Mouse (Mus musculus) E14TG2a.4 (cell line): ENCODE measurements around the gene 4933416C03Rik.

ENCODE experiments used
- CTCF ChIP-seq: conservative IDR thresholded peaks from 2 replicates; pipeline ENCODE4 v1.5.1; 2014; ENCODE audit warnings: low read length
- NANOG ChIP-seq: IDR thresholded peaks from 2 replicates; pipeline ENCODE4 v1.6.1; 2014; ENCODE audit warnings: borderline replicate concordance, low read length, mixed read lengths
- POU5F1 ChIP-seq: IDR thresholded peaks from 2 replicates; pipeline ENCODE4 v1.6.1; 2014; ENCODE audit warnings: low read length, borderline replicate concordance

DNA sequence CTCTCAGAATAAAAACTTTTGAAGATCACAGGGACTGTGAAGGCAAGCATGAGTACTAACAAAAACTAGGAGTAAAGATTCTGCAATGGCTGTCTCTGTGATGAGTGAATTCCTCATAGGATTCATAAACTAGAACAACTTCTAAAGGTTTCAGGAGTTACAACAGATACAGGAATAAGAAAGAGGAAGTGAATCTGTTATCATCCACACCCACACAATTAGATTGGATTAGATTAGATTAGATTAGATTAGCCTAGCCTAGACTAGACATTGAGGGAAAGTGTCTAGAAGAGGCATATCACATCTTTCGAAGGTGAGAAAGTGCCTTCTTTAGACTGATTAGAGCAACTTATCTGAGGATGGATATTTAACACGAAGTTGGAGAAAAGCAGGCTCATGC is 21.5 kb upstream of the 4933416C03Rik start:
- TF ChIP-seq CTCF (no peak), NANOG (no peak), POU5F1 (no peak)
